Comparison of ENCODE assay signal across 10 mouse cellular contexts in the genomic region with DNA sequence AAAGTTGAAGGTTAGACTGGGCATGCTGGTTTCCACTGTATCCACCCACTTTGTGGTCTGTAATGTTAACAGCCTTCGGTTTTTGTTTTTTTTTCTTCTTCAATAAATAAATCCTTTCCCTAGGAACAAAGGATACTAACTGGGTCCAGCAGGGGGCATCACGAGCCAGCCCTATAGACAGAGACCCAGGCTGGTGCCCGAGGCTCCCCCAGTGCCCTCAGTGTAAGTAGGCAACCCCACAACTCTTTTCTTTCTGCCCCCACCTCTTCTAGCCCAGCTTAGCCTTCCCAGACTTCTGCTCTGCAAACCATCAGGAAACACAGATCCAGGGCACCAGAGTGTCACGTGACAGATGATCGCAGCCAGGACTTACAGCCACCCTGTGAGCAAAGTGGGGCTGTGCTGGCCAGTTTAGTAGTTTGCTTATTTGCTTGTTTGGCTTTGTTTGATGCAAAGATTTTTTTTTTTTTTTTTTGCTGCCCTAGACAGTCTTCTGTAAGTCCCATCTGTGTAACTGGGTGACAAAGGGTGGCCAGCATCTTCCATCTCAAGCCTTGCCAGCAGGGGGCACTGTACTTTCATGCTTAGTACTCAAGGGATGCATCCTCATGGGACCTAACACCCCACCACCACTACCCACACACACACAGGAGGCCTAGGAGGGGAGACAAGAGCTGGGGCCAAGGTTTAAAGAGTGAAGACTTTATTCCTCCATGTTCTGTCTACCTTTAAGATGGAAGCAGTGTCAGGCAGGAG. TPM values are rescaled to one million over a fixed set of nuclear protein-coding genes. Genes with fewer than 3 reads are reported as not detected.
DNase-seq lines count a peak whose midpoint lies in the region; ATAC-seq and TF ChIP-seq lines count a peak whose summit lies in the region.
"Had no signal": no experiment of that assay in that cellular context is flagged by ENCODE, and none has a peak within 500 bp of the region (broad histone marks: within the 10 kb centered on the region; RNA-seq: fewer than 3 reads in every experiment).

No protein-coding gene starts in this region.

- no peak overlapping the region for H3K4me3 ChIP-seq in testis, adult 2 months (ENCODE audit: control insufficient read depth, low read depth, low read length)
- no peak overlapping the region for H3K4me3 ChIP-seq in hindbrain, embryonic 14.5 days (replicated peaks; ENCODE audit: low read length)
- H3K4me3 ChIP-seq: stomach, embryonic 15.5 days had no signal

- TF ChIP-seq POLR2A in testis, adult 2 months (IDR thresholded peaks at IDR 0.05; ENCODE audit: control insufficient read depth, low read depth, low read length), result no peak

- peak; percentile 63 for DNase-seq in adrenal gland, postnatal 10 days
- DNase-seq in adrenal gland, postnatal 4 days (ENCODE audit: low spot score in 2 of 2), result no peak
- DNase-seq in testis, postnatal 14 days (ENCODE audit: low spot score), result no peak
- peak; percentile 64 for DNase-seq in kidney, postnatal 10 days
- DNase-seq in yolk sac, embryonic 10.5 days (ENCODE audit: low spot score), result peak; percentile 41
- DNase-seq in cerebellum, adult 9-10 months, result no peak
- DNase-seq in hindbrain, embryonic 14.5 days (ENCODE audit: low spot score), result no peak

- no peaks in the 10 kb centered on the region for H3K9me3 ChIP-seq in hindbrain, embryonic 14.5 days (ENCODE audit: control insufficient read depth, low read length)
- H3K9me3 ChIP-seq: stomach, embryonic 15.5 days had no signal

- H3K27me3 ChIP-seq in testis, adult 2 months (ENCODE audit: control insufficient read depth, insufficient read depth, low read length), result no peaks in the 10 kb centered on the region
- H3K27me3 ChIP-seq in hindbrain, embryonic 14.5 days (ENCODE audit: control insufficient read depth, insufficient read depth, low read length), result no peaks in the 10 kb centered on the region
- H3K27me3 ChIP-seq: stomach, embryonic 15.5 days had no signal

- no peak overlapping the region for H3K27ac ChIP-seq in testis, adult 2 months (ENCODE audit: control insufficient read depth, insufficient read depth, low read depth, low read length)
- no peak overlapping the region for H3K27ac ChIP-seq in hindbrain, embryonic 14.5 days
- H3K27ac ChIP-seq: macrophage; stomach, embryonic 15.5 days had no signal

- H3K36me3 ChIP-seq in testis, adult 2 months (ENCODE audit: control insufficient read depth, insufficient read depth, low read length), result no peaks in the 10 kb centered on the region
- H3K36me3 ChIP-seq in hindbrain, embryonic 14.5 days (replicated peaks; ENCODE audit: control insufficient read depth, insufficient read depth), result no peaks in the 10 kb centered on the region
- H3K36me3 ChIP-seq: stomach, embryonic 15.5 days had no signal

- peaks cover 18% of the 10 kb centered on the region for H3K4me1 ChIP-seq in testis, adult 2 months (ENCODE audit: control insufficient read depth, insufficient read depth, low read length)
- peaks cover 9% of the 10 kb centered on the region; the same call in 1 of the 2 replicates for H3K4me1 ChIP-seq in hindbrain, embryonic 14.5 days (replicated peaks; ENCODE audit: control insufficient read depth, insufficient read depth, low read length)

- no peak for ATAC-seq in hindbrain, embryonic 14.5 days (ENCODE audit: low FRiP score)

- H3K9ac ChIP-seq in hindbrain, embryonic 14.5 days, result no peak overlapping the region
- H3K9ac ChIP-seq: stomach, embryonic 15.5 days had no signal

- TF ChIP-seq CTCF in testis, adult 2 months (IDR thresholded peaks at IDR 0.05; ENCODE audit: control insufficient read depth, insufficient read depth, insufficient replicate concordance, low read depth, low read length), result peak; percentile 55; the same call in 1 of the 2 replicates

- H3K4me2 ChIP-seq in hindbrain, embryonic 14.5 days (replicated peaks), result no peak overlapping the region
- H3K4me2 ChIP-seq: stomach, embryonic 15.5 days had no signal

- WGBS in hindbrain, embryonic 14.5 days, result 60% methylated on average over 5 of the region's 5 CpGs

RNA-seq across cellular contexts. Expression of gene Wfdc1, which starts 9.3 kb away (rescaled TPM):
- 10 to 100 TPM; 15.4 to 17.4 TPM for total RNA-seq in adrenal gland, postnatal 10 days (2021)
- total RNA-seq in adrenal gland, postnatal 4 days (2021), result 10 to 100 TPM; 19.7 to 26.9 TPM
- 25.8 and 26.9 TPM in 2 replicates for polyA plus RNA-seq in testis, adult 2 months (2012; rRNA removed)
- 5.5 and 6.1 TPM in 2 replicates for polyA plus RNA-seq in hindbrain, embryonic 14.5 days (2014; fragmentation: Nextera tagmentation; extraction: Ambion mirVana)
- polyA plus RNA-seq: macrophage had no signal

RNA-seq across cellular contexts. Expression of gene Kcng4, which starts 21.4 kb away (rescaled TPM):
- under 1 TPM; 0.42 to 0.79 TPM for total RNA-seq in adrenal gland, postnatal 10 days (2021)
- under 1 TPM; 0.59 to 0.81 TPM for total RNA-seq in adrenal gland, postnatal 4 days (2021)
- 12.3 and 13.3 TPM in 2 replicates for polyA plus RNA-seq in testis, adult 2 months (2012; rRNA removed)
- polyA plus RNA-seq in hindbrain, embryonic 14.5 days (2014; fragmentation: Nextera tagmentation; extraction: Ambion mirVana), result 0.09 and 0.16 TPM in 2 replicates
- polyA plus RNA-seq: macrophage had no signal

RNA-seq across cellular contexts. Expression of gene Atp2c2, which starts 42.9 kb away (rescaled TPM):
- under 1 TPM; 0.12 to 0.39 TPM for total RNA-seq in adrenal gland, postnatal 10 days (2021)
- total RNA-seq in adrenal gland, postnatal 4 days (2021), result under 1 TPM; 0.42 to 0.48 TPM
- polyA plus RNA-seq in testis, adult 2 months (2012; rRNA removed), result 1.2 and 1.4 TPM in 2 replicates
- 0.13 and 0.22 TPM in 2 replicates for polyA plus RNA-seq in hindbrain, embryonic 14.5 days (2014; fragmentation: Nextera tagmentation; extraction: Ambion mirVana)
- polyA plus RNA-seq: macrophage had no signal

RNA-seq across cellular contexts. Expression of gene Adad2, which starts 44.3 kb away (rescaled TPM):
- total RNA-seq in adrenal gland, postnatal 10 days (2021), result not detected
- not detected for total RNA-seq in adrenal gland, postnatal 4 days (2021)
- polyA plus RNA-seq in testis, adult 2 months (2012; rRNA removed), result 48.7 and 54.3 TPM in 2 replicates
- polyA plus RNA-seq in hindbrain, embryonic 14.5 days (2014; fragmentation: Nextera tagmentation; extraction: Ambion mirVana), result not detected in 2 replicates
- polyA plus RNA-seq: macrophage; stomach, embryonic 15.5 days had no signal

RNA-seq across cellular contexts. Expression of gene Taf1c, which starts 51.9 kb away (rescaled TPM):
- 10 to 100 TPM; 10.1 to 13.0 TPM for total RNA-seq in adrenal gland, postnatal 10 days (2021)
- 10 to 100 TPM; 19.5 to 23.6 TPM for total RNA-seq in adrenal gland, postnatal 4 days (2021)
- polyA plus RNA-seq in testis, adult 2 months (2012; rRNA removed), result 6.3 and 6.9 TPM in 2 replicates
- polyA plus RNA-seq in hindbrain, embryonic 14.5 days (2014; fragmentation: Nextera tagmentation; extraction: Ambion mirVana), result 13.3 and 14.0 TPM in 2 replicates

Comparison
In these comparisons a context has a peak if more than half of its experiments do, and no peak if none do; other contexts are left out.
1. DNase-seq: peak in adrenal gland, postnatal 10 days (single experiment), kidney, postnatal 10 days (single experiment) and yolk sac, embryonic 10.5 days (single experiment); none in adrenal gland, postnatal 4 days (0 of 2), testis, postnatal 14 days (single experiment), cerebellum, adult 9-10 months (single experiment) and hindbrain, embryonic 14.5 days (single experiment).